Mouse (Mus musculus): ENCODE measurements at regions not wholly inside any gene's neighbourhood (a gene's known extent, or its start where the extent isn't known, plus 50 kb on each side); places are given as distances from the start of the nearest gene placed in this dataset.

- in situ Hi-C loops (cut with MboI; ENCODE audit: low sequenced_read_pairs in 2 of 2, unreplicated experiment in 2 of 2), result loop anchor here in 1 of 2 experiments (5.0 kb wide), 1 partner anchor 147 kb away; no protein-coding TSS in a partner anchor
- no peaks in the 10 kb centered on the region for H3K9me3 ChIP-seq (ENCODE audit: control insufficient read depth, insufficient read depth, low read depth, low read length)
- no peaks in the 10 kb centered on the region for H3K4me1 ChIP-seq (ENCODE audit: control insufficient read depth in 2 of 2, insufficient read depth in 2 of 2, low read length in 2 of 2, poor library complexity in 1 of 2)
- no peak for DNase-seq (ENCODE audit: low read depth, low spot score)
- no peak overlapping the region for H3K27ac ChIP-seq (ENCODE audit: insufficient read depth, low read depth, low read length, poor library complexity, severe bottlenecking)
- H3K36me3 ChIP-seq (ENCODE audit: control insufficient read depth, insufficient read depth, low read length, poor library complexity, severe bottlenecking), result no peaks in the 10 kb centered on the region
- H3K9ac ChIP-seq (ENCODE audit: insufficient read depth, low read depth, low read length, poor library complexity, severe bottlenecking), result no peak overlapping the region
- H3K4me3 ChIP-seq (ENCODE audit: insufficient read depth in 1 of 2, low read depth in 1 of 2, low read length in 2 of 2, poor library complexity in 1 of 2, severe bottlenecking in 1 of 2), result no peak overlapping the region
- TF ChIP-seq ZNF384 (IDR thresholded peaks at IDR 0.05; ENCODE audit: low read depth, low read length), result no peak
- no peak for TF ChIP-seq ZC3H11A (IDR thresholded peaks at IDR 0.05; ENCODE audit: borderline replicate concordance, low read depth, low read length)
- no peak for TF ChIP-seq CHD2 (IDR thresholded peaks at IDR 0.05; ENCODE audit: low read depth, low read length)
- TF ChIP-seq MAFK (IDR thresholded peaks at IDR 0.05; ENCODE audit: insufficient read depth, low read depth, low read length), result no peak
- no peak for TF ChIP-seq HCFC1 (IDR thresholded peaks at IDR 0.05; ENCODE audit: borderline replicate concordance, insufficient read depth, low read length)
These were observed 91.4 kb upstream of the Fam49a start for GRCm38 (mm10) chr12:12170581-12170980.

GRCm38 (mm10) chr12:12172087-12172823 is 89.7 kb upstream of the Fam49a start:
- Histone ChIP-seq H3K27ac (ENCODE audit: insufficient read depth, low read depth, low read length, poor library complexity, severe bottlenecking) (no peak overlapping the region), H3K36me3 (ENCODE audit: control insufficient read depth, insufficient read depth, low read length, poor library complexity, severe bottlenecking) (no peaks in the 10 kb centered on the region), H3K9me3 (ENCODE audit: control insufficient read depth, insufficient read depth, low read depth, low read length) (no peaks in the 10 kb centered on the region), H3K9ac (ENCODE audit: insufficient read depth, low read depth, low read length, poor library complexity, severe bottlenecking) (no peak overlapping the region), H3K4me1 (ENCODE audit: control insufficient read depth in 2 of 2, insufficient read depth in 2 of 2, low read length in 2 of 2, poor library complexity in 1 of 2) (peaks cover 0 to 3% of the 10 kb centered on the region in 2 experiments; a peak in 1 of 4 replicates), H3K4me3 (ENCODE audit: insufficient read depth in 1 of 2, low read depth in 1 of 2, low read length in 2 of 2, poor library complexity in 1 of 2, severe bottlenecking in 1 of 2) (no peak overlapping the region)
- no peak for DNase-seq (ENCODE audit: low read depth, low spot score)
- in situ Hi-C loops (cut with MboI; ENCODE audit: low sequenced_read_pairs in 2 of 2, unreplicated experiment in 2 of 2), result loop anchor here in 1 of 2 experiments (5.0 kb wide), 1 partner anchor 145 kb away; no protein-coding TSS in a partner anchor
- TF ChIP-seq MAFK (IDR thresholded peaks at IDR 0.05; ENCODE audit: insufficient read depth, low read depth, low read length) (no peak), CHD2 (IDR thresholded peaks at IDR 0.05; ENCODE audit: low read depth, low read length) (no peak), ZNF384 (IDR thresholded peaks at IDR 0.05; ENCODE audit: low read depth, low read length) (no peak), ZC3H11A (IDR thresholded peaks at IDR 0.05; ENCODE audit: borderline replicate concordance, low read depth, low read length) (no peak), HCFC1 (IDR thresholded peaks at IDR 0.05; ENCODE audit: borderline replicate concordance, insufficient read depth, low read length) (no peak)

DNA sequence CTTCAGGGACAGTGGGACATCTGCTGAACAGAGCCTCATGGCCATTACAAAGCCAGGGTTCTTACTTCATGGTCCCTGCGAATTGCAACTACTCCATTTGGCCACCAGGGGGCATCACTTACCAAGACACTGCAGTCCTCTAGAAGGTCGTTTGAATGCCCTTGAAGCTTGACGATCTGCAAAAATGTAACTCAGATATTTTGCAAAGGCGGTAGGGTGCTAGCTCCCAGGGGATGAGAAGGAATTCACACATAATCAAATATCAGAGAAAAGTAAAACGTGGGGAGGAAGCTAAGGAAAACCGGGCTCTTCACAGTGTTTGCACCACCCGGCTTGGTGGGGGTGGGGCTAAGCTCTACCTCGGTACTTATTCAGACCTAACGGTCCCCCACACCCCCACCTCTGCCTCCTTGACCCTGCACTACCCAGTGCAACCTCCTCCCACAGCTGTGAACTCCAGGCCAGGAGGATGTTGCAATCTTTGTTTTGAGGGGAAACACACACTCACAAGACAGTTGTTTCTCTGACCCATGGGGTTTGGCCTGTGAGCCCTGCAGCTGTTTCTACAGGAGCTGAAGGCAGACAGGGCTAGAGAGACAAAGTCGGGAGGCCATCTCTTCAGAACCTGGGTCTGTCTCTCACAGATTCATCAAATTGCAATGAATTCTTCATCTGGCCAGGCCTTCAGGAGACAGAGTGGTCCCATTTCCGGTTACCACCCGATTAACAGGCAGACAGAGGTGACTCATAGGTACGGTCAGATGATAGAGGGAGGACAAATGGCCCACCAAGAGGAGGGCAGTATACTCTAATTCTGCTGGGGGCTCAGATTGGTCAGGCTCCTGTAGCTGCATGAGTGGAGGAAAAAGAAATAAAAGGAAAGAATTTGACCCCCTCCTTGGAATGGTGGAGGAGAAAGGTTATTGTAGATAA is 85.3 kb upstream of the Fam49a start:
- H3K27ac ChIP-seq (ENCODE audit: insufficient read depth, low read depth, low read length, poor library complexity, severe bottlenecking), result peak overlapping the region; percentile 97
- peak overlapping the region; percentile 25 to 42; a peak in 3 of 4 replicates for H3K4me3 ChIP-seq (ENCODE audit: insufficient read depth in 1 of 2, low read depth in 1 of 2, low read length in 2 of 2, poor library complexity in 1 of 2, severe bottlenecking in 1 of 2)
- H3K36me3 ChIP-seq (ENCODE audit: control insufficient read depth, insufficient read depth, low read length, poor library complexity, severe bottlenecking), result no peaks in the 10 kb centered on the region
- peak; percentile 85 for DNase-seq (ENCODE audit: low read depth, low spot score)
- in situ Hi-C loops (cut with MboI; ENCODE audit: low sequenced_read_pairs in 2 of 2, unreplicated experiment in 2 of 2), result no loop called here
- H3K9ac ChIP-seq (ENCODE audit: insufficient read depth, low read depth, low read length, poor library complexity, severe bottlenecking), result peak overlapping the region; percentile 14; the same call in 1 of the 2 replicates
- peak; percentile 88 for TF ChIP-seq ZC3H11A (IDR thresholded peaks at IDR 0.05; ENCODE audit: borderline replicate concordance, low read depth, low read length)
- TF ChIP-seq CHD2 (IDR thresholded peaks at IDR 0.05; ENCODE audit: low read depth, low read length), result 0 out of 2 replicates have a peak, but pooled peaks have one; percentile 38
- peak; percentile 39; the same call in 1 of the 2 replicates for TF ChIP-seq HCFC1 (IDR thresholded peaks at IDR 0.05; ENCODE audit: borderline replicate concordance, insufficient read depth, low read length)
- TF ChIP-seq ZNF384 (IDR thresholded peaks at IDR 0.05; ENCODE audit: low read depth, low read length), result no peak
- no peak for TF ChIP-seq MAFK (IDR thresholded peaks at IDR 0.05; ENCODE audit: insufficient read depth, low read depth, low read length)
- H3K4me1 ChIP-seq (ENCODE audit: control insufficient read depth in 2 of 2, insufficient read depth in 2 of 2, low read length in 2 of 2, poor library complexity in 1 of 2), result peaks cover 10 to 19% of the 10 kb centered on the region in 2 experiments
- H3K9me3 ChIP-seq (ENCODE audit: control insufficient read depth, insufficient read depth, low read depth, low read length), result no peaks in the 10 kb centered on the region

DNA sequence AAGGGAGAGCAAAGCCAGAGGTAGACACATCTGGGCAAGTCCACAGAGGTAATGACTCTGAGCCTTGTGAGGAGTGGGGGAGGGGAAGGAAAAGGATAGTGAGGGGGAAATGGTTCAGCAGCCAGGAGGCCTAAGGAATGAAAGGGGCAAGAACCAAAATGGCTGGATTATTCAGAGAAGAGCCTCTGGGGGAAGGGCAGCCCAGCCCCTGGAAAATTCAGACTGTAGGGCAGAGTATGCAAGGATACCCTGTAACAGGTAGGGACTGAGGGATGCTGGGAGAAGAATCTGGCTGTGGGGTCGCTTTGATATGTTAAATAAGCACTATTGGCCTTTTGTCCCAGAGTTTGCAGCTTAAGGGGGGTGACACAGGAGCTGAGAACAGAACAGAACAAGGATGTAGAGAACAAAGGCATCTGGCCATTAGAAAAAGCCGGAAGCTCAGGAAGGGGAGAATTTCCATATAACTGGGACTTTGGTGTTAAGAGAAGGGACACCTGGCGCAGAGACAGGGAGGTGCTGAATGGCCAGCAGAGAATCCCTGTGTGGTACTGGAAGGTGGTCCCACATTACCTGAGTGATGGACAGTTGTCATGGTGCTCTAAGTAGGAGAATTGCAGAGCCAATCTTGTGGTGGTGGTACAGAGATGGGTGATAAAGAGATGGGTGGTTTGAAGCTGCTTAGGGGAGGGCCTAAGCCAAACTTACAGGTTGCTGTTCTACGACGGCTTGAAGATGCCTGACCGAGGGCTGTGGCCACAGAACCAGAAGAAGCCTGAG is 84.5 kb upstream of the Fam49a start:
- no peak overlapping the region for H3K4me3 ChIP-seq (ENCODE audit: insufficient read depth in 1 of 2, low read depth in 1 of 2, low read length in 2 of 2, poor library complexity in 1 of 2, severe bottlenecking in 1 of 2)
- H3K4me1 ChIP-seq (ENCODE audit: control insufficient read depth in 2 of 2, insufficient read depth in 2 of 2, low read length in 2 of 2, poor library complexity in 1 of 2), result peaks cover 10 to 19% of the 10 kb centered on the region in 2 experiments
- H3K27ac ChIP-seq (ENCODE audit: insufficient read depth, low read depth, low read length, poor library complexity, severe bottlenecking), result peak overlapping the region; percentile 97
- in situ Hi-C loops (cut with MboI; ENCODE audit: low sequenced_read_pairs in 2 of 2, unreplicated experiment in 2 of 2), result no loop called here
- H3K9ac ChIP-seq (ENCODE audit: insufficient read depth, low read depth, low read length, poor library complexity, severe bottlenecking), result no peak overlapping the region; the same call in 1 of the 2 replicates
- H3K9me3 ChIP-seq (ENCODE audit: control insufficient read depth, insufficient read depth, low read depth, low read length), result no peaks in the 10 kb centered on the region
- TF ChIP-seq ZC3H11A (IDR thresholded peaks at IDR 0.05; ENCODE audit: borderline replicate concordance, low read depth, low read length), result no peak
- no peak for TF ChIP-seq HCFC1 (IDR thresholded peaks at IDR 0.05; ENCODE audit: borderline replicate concordance, insufficient read depth, low read length)
- TF ChIP-seq MAFK (IDR thresholded peaks at IDR 0.05; ENCODE audit: insufficient read depth, low read depth, low read length), result no peak
- TF ChIP-seq ZNF384 (IDR thresholded peaks at IDR 0.05; ENCODE audit: low read depth, low read length), result no peak
- peak; percentile 91 for DNase-seq (ENCODE audit: low read depth, low spot score)
- no peaks in the 10 kb centered on the region for H3K36me3 ChIP-seq (ENCODE audit: control insufficient read depth, insufficient read depth, low read length, poor library complexity, severe bottlenecking)
